Mouse (Mus musculus): ENCODE measurements around the gene Plch2.

The Plch2 gene

GRCm38 (mm10) chr4:155019336-155019847, 37.2 kb downstream of the Plch2 start:
- peak; percentile 91 for DNase-seq

- DNase-seq: peak; percentile 83 to 86
These were observed 37.8 kb downstream of the Plch2 start for GRCm38 (mm10) chr4:155018601-155019335.

GRCm38 (mm10) chr4:155018066-155018465, 38.5 kb downstream of the Plch2 start:
- DNase-seq: peak in 1 of 2 experiments; percentile 51

GRCm38 (mm10) chr4:155017253-155017878, 39.2 kb downstream of the Plch2 start:
- peak; percentile 71 to 73 for DNase-seq

GRCm38 (mm10) chr4:155016807-155017206, 39.8 kb downstream of the Plch2 start:
- no peak for DNase-seq

- DNase-seq: no peak
These were observed 41.0 kb downstream of the Plch2 start for GRCm38 (mm10) chr4:155015550-155015949.

- no peak for DNase-seq
These were observed 41.8 kb downstream of the Plch2 start for GRCm38 (mm10) chr4:155014791-155015190.

- no peak for DNase-seq
These were observed 42.3 kb downstream of the Plch2 start for GRCm38 (mm10) chr4:155014244-155014643.

GRCm38 (mm10) chr4:155012788-155013187, 43.8 kb downstream of the Plch2 start:
- peak; percentile 93 to 96 for DNase-seq

GRCm38 (mm10) chr4:155012115-155012514, 44.5 kb downstream of the Plch2 start:
- DNase-seq: peak; percentile 74 to 79

- peak; percentile 79 to 80 for DNase-seq
These were observed 45.1 kb downstream of the Plch2 start for GRCm38 (mm10) chr4:155011312-155012025.

GRCm38 (mm10) chr4:155010870-155011269, 45.7 kb downstream of the Plch2 start:
- peak; percentile 94 to 95 for DNase-seq

- no peak for DNase-seq
These were observed 47.4 kb downstream of the Plch2 start for GRCm38 (mm10) chr4:155009216-155009615.

GRCm38 (mm10) chr4:155008075-155008474, 48.5 kb downstream of the Plch2 start:
- no peak for DNase-seq

- peak in 1 of 2 experiments; percentile 42 for DNase-seq
These were observed 48.9 kb downstream of the Plch2 start for GRCm38 (mm10) chr4:155007641-155008040.

GRCm38 (mm10) chr4:155006296-155006695, 50.3 kb downstream of the Plch2 start:
- DNase-seq: no peak

GRCm38 (mm10) chr4:155005278-155005677, 51.3 kb downstream of the Plch2 start:
- no peak for DNase-seq

GRCm38 (mm10) chr4:154999379-154999778, 57.2 kb downstream of the Plch2 start:
- no peak for DNase-seq

GRCm38 (mm10) chr4:154996572-154997154, 59.9 kb downstream of the Plch2 start:
- DNase-seq: peak; percentile 33 to 49

- DNase-seq: peak; percentile 64 to 68
These were observed 61.7 kb downstream of the Plch2 start for GRCm38 (mm10) chr4:154994876-154995275.

GRCm38 (mm10) chr4:154986750-154987149, 69.8 kb downstream of the Plch2 start:
- DNase-seq: no peak

GRCm38 (mm10) chr4:154986096-154986495, 70.5 kb downstream of the Plch2 start:
- DNase-seq: peak; percentile 67 to 87
